Mouse (Mus musculus) small intestine, adult 10 weeks (tissue): ENCODE data around the gene Gm16381. TPM values are rescaled to one million over a fixed set of nuclear protein-coding genes. Genes with fewer than 3 reads are reported as not detected.

Experiments used
- polyA plus RNA-seq: library from polyadenylated mRNA; stranded (reverse); fragments of 350-450 nt; fragmentation: Illumina TruSeq; extraction: RNeasy Lipid Tissue Mini Kit (QIAGEN cat#74804); gene quantifications from one replicate; pipeline ENCODE4 v1.2.3, GENCODE M21; 2014; ENCODE audit warnings: low replicate concordance

Gene Gm16381
- polyA plus RNA-seq: not detected

DNA sequence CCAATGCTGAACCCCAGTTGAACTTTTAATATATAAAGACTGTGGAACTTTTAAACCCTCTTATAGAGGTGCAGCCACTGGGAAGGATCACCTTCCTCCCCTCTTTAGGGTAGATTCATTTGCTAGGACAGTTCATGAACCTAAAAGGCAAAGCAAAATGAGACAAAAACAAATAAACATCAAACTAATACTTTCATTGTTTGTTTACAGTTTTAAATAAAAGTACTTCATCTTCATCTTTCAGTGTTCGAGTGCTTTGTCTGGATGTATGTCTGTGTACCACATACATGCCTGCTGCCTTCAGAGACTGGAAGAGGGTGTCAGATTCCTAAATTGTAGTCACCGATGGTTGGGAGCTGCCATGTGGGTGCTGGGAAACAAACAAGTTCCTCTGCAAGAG, at the start of gene Gm16381:
Gm16381 (minus strand) TSS at position 101 of the 400 bp plus-strand sequence.

DNA sequence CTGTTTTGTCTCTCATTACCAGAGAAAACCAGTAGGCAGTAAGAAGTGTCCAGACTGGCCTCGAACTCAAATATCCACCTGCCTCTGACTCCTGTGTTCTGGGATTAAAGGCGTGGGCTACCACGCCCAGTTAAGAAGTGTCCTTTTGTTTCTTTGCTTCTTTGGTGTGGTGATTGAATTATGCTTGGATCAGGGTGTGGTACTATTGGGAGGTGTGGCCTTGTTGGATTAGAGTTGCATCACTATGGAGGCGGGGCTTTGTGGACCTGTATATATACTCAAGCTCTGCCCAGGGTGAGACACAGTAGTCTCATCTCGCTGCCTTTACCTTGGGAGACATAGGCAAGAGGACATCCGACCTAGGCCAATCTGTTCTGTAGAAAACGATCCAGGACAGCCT, 25.9 kb downstream of the Gm16381 start, which contains the start of gene Gm4027:
Gm4027 (plus strand) TSS at position 301 of the 400 bp plus-strand sequence.

DNA sequence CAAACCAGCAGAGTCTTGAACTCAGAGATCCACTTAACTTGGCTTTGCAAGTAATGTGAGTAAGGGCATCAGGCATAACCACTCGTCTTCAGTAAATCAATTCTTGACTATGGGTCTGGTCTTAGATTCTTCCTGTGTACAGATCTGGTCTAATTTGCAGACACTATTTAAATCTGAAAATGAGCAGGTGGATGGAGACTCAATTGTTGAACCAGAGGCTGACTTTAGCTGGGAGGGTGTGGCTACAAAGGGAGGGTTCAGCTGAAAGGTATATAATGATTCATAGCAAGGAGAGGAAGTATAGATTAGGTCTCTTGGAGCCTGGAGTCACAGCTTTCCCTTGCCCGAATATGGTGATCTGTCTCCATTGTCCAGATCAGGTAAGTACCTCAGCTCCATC, 42.0 kb downstream of the Gm16381 start, which contains the start of gene Oog1:
Oog1 (plus strand) TSS at position 301 of the 400 bp plus-strand sequence.

Other genes with a start within 250 kb of the Gm16381 start
- 136 TPM for gene Slirp, start 200.7 kb downstream of the Gm16381 start, polyA plus RNA-seq
- gene Alkbh1, start 200.6 kb downstream of the Gm16381 start, polyA plus RNA-seq: 18.1 TPM
- 59.3 TPM for gene Snw1, start 172.3 kb downstream of the Gm16381 start, polyA plus RNA-seq
- not detected for gene Gm5788, start 149.9 kb downstream of the Gm16381 start, polyA plus RNA-seq
- not detected for gene Gm8300, start 130.3 kb downstream of the Gm16381 start, polyA plus RNA-seq
- not detected for gene Oog1, start 41.9 kb downstream of the Gm16381 start, polyA plus RNA-seq
- not detected for gene Gm4027, start 25.8 kb downstream of the Gm16381 start, polyA plus RNA-seq
- gene Gm21319, start 131.1 kb upstream of the Gm16381 start, polyA plus RNA-seq: not detected
- not detected for gene Gm21936, start 150.9 kb upstream of the Gm16381 start, polyA plus RNA-seq
- gene BB287469, start 172.0 kb upstream of the Gm16381 start, polyA plus RNA-seq: not detected
- gene Gm2001, start 197.7 kb upstream of the Gm16381 start, polyA plus RNA-seq: not detected
- not detected for gene Gm2016, start 229.5 kb upstream of the Gm16381 start, polyA plus RNA-seq